Mouse (Mus musculus) testis, adult 2 months (tissue): ENCODE measurements around the gene Gm36864.

ENCODE experiments used
- CTCF ChIP-seq: fragments of 200-500 bp; IDR thresholded peaks from 2 replicates; pipeline ENCODE4 v1.5.1; 2012; ENCODE audit warnings: low read depth, mild to moderate bottlenecking, inconsistent platforms, low read length, moderate library complexity; ENCODE audit not compliant: control insufficient read depth, insufficient read depth, insufficient replicate concordance
- POLR2A ChIP-seq: fragments of 200-500 bp; IDR thresholded peaks from 2 replicates; pipeline ENCODE4 v1.6.1; 2012; ENCODE audit warnings: low read depth, mild to moderate bottlenecking, inconsistent platforms, low read length, moderate library complexity; ENCODE audit not compliant: control insufficient read depth

DNA sequence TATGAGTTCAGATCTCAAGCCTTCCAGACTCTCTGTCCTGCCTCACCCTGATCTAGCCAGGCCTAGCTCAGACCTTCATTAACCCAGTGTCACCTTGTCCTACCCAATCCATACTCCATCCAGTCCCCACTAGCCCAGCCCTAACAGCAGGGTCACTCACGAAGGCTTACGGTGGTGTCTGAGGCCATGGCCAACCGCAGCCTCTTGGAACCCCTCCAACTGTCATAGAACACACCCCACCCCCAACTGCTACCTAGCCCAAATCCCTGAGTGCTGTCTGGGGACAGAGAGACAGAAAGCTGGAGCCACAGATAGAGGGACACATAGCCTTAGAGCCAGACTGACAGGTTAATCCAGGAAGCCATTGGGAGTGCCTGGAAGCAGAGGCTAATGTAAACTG lies at the start of gene Gm36864:
- TF ChIP-seq CTCF = no peak
- peak; percentile 81; the same call in 1 of the 2 replicates for TF ChIP-seq POLR2A
